Mouse (Mus musculus): ENCODE data around the gene Stard10.

DNA sequence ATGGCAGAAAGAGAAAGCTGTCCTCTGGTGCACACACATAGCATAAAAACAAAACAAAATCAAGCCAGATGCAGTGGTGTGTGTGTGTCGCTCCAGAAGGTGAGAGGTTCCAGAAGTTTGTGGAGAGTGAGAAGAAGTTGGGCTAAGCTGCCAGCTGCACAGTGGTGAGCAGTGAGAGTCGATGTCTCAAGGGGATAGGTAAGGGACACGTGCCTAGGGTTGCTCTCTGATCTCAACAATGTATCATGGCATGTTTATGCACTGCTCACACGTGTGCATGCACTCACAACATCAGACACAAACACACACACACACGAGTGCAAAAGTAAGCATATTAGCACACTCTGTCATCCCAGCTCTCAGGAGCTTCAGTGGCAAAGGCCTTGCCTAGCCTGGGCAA lies 47.0 kb downstream of the Stard10 start:
- TF ChIP-seq CTCF (IDR thresholded peaks at IDR 0.05; ENCODE audit: control insufficient read depth, insufficient read depth, insufficient read length) (no peak), MAX (IDR thresholded peaks at IDR 0.05) (no peak), USF1 (IDR thresholded peaks at IDR 0.05; ENCODE audit: low read depth) (no peak)

Data from C2C12 (cell line).